Mouse (Mus musculus): ENCODE measurements around the gene Olfr1095. TPM values are rescaled to one million over a fixed set of nuclear protein-coding genes. Genes with fewer than 3 reads are reported as not detected.

Olfr1095 gene
- not detected in 2 replicates for polyA plus RNA-seq (2014; fragmentation: Nextera tagmentation; extraction: Ambion mirVana)

- Histone ChIP-seq H3K4me2 (no peak within 1 kb of the TSS), H3K4me3 (ENCODE audit: low read depth, low read length) (no peak within 1 kb of the TSS), H3K27me3 (ENCODE audit: control insufficient read depth, insufficient read depth, low read length) (no peaks in the 10 kb centered on the region), H3K27ac (ENCODE audit: low read depth, low read length) (no peak within 1 kb of the TSS), H3K36me3 (ENCODE audit: control insufficient read depth, insufficient read depth, low read length) (no peaks in the 10 kb centered on the region), H3K4me1 (ENCODE audit: control insufficient read depth, insufficient read depth, low read length) (no peaks in the 10 kb centered on the region), H3K9me3 (replicated peaks; ENCODE audit: control insufficient read depth, low read length) (no peaks in the 10 kb centered on the region), H3K9ac (ENCODE audit: low read depth, low read length) (no peak within 1 kb of the TSS)
- 80% methylated on average over 3 of the region's 3 CpGs for WGBS (ENCODE audit: insufficient replicate concordance)
- no peak for ATAC-seq (replicated peaks; ENCODE audit: insufficient number of reproducible peaks, low FRiP score, low TSS enrichment)
Observed at GRCm38 (mm10) chr2:86851596-86851995, at the start of gene Olfr1095. Gene Olfr1095, minus strand, starts transcription at chr2:86851696.

DNA sequence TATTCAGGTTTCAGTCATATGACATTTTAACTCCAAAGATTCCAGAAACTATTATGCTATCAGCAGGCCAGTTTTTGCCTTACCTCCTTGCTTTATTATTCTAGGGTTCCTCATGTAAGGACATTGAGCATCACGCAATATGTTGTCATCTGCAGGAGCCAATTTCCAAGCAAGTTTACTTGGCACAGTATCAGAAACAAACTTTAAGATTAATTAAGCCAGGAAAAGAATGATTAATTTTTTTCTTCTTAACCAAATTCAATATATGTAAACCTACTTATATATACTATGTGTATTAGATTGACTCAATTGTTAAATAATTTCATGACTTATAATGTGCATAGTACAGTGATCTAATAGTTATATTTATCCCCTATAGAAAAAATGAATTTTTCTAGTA lies 40.6 kb upstream of the Olfr1095 start, which contains the start of gene Olfr1097:
Gene Olfr1097, minus strand, starts transcription at position 101 of the 400 bp plus-strand sequence.
- Histone ChIP-seq H3K27me3 (ENCODE audit: control insufficient read depth, insufficient read depth, low read length) (no peaks in the 10 kb centered on the region), H3K36me3 (ENCODE audit: control insufficient read depth, insufficient read depth, low read length) (no peaks in the 10 kb centered on the region), H3K9ac (ENCODE audit: low read depth, low read length) (no peak within 1 kb of the TSS), H3K4me3 (ENCODE audit: low read depth, low read length) (no peak within 1 kb of the TSS), H3K4me2 (no peak within 1 kb of the TSS), H3K27ac (ENCODE audit: low read depth, low read length) (no peak within 1 kb of the TSS), H3K4me1 (ENCODE audit: control insufficient read depth, insufficient read depth, low read length) (no peaks in the 10 kb centered on the region), H3K9me3 (replicated peaks; ENCODE audit: control insufficient read depth, low read length) (no peaks in the 10 kb centered on the region)
- no peak for ATAC-seq (replicated peaks; ENCODE audit: insufficient number of reproducible peaks, low FRiP score, low TSS enrichment)
- 87% methylated on average over 1 of the region's 1 CpGs for WGBS (ENCODE audit: insufficient replicate concordance)

DNA sequence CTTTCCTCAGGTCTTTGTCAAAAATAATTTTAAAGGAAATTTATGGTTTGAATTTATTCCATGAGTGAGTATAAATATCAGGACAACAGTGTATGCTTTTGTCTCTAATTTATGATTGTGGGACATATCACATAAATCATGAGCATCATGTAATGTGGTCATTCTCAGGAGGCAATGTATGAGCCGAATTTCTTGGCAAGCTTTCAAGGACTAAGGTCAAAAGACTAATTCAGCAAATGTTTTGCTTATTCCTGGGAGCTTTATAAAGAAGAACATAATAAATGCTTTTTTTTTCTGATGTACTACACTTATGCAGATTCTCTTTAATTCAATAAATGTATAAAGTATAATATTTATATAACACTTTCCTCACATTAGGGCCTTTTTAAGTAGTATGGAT lies 23.2 kb upstream of the Olfr1095 start, which contains the start of gene Gm13723:
Gene Gm13723, minus strand, starts transcription at position 101 of the 400 bp plus-strand sequence.
- Histone ChIP-seq H3K9ac (ENCODE audit: low read depth, low read length) (no peak within 1 kb of the TSS), H3K4me1 (ENCODE audit: control insufficient read depth, insufficient read depth, low read length) (no peaks in the 10 kb centered on the region), H3K27me3 (ENCODE audit: control insufficient read depth, insufficient read depth, low read length) (no peaks in the 10 kb centered on the region), H3K9me3 (replicated peaks; ENCODE audit: control insufficient read depth, low read length) (no peaks in the 10 kb centered on the region), H3K4me3 (ENCODE audit: low read depth, low read length) (no peak within 1 kb of the TSS), H3K4me2 (no peak within 1 kb of the TSS), H3K36me3 (ENCODE audit: control insufficient read depth, insufficient read depth, low read length) (no peaks in the 10 kb centered on the region), H3K27ac (ENCODE audit: low read depth, low read length) (no peak within 1 kb of the TSS)
- 68% methylated on average over 1 of the region's 1 CpGs for WGBS (ENCODE audit: insufficient replicate concordance)
- ATAC-seq (replicated peaks; ENCODE audit: insufficient number of reproducible peaks, low FRiP score, low TSS enrichment) = no peak

GRCm38 (mm10) chr2:86824363-86824762 lies 27.1 kb downstream of the Olfr1095 start, which contains the start of gene Olfr1094:
Gene Olfr1094, plus strand, starts transcription at chr2:86824663.
- ATAC-seq (replicated peaks; ENCODE audit: insufficient number of reproducible peaks, low FRiP score, low TSS enrichment) = no peak
- H3K9me3 ChIP-seq (replicated peaks; ENCODE audit: control insufficient read depth, low read length) = no peaks in the 10 kb centered on the region

GRCm38 (mm10) chr2:86809918-86810317 lies 41.6 kb downstream of the Olfr1095 start, which contains the start of gene Olfr141:
Gene Olfr141, minus strand, starts transcription at chr2:86810018.
- no peaks in the 10 kb centered on the region for H3K36me3 ChIP-seq (ENCODE audit: control insufficient read depth, insufficient read depth, low read length)
- H3K9me3 ChIP-seq (replicated peaks; ENCODE audit: control insufficient read depth, low read length) = no peaks in the 10 kb centered on the region
- no peaks in the 10 kb centered on the region for H3K27me3 ChIP-seq (ENCODE audit: control insufficient read depth, insufficient read depth, low read length)
- no peak within 1 kb of the TSS for H3K27ac ChIP-seq (ENCODE audit: low read depth, low read length)
- H3K9ac ChIP-seq (ENCODE audit: low read depth, low read length) = no peak within 1 kb of the TSS
- no peak within 1 kb of the TSS for H3K4me2 ChIP-seq
- no peak for ATAC-seq (replicated peaks; ENCODE audit: insufficient number of reproducible peaks, low FRiP score, low TSS enrichment)
- H3K4me1 ChIP-seq (ENCODE audit: control insufficient read depth, insufficient read depth, low read length) = no peaks in the 10 kb centered on the region
- no peak within 1 kb of the TSS for H3K4me3 ChIP-seq (ENCODE audit: low read depth, low read length)

More at GRCm38 (mm10) chr2:86824363-86824762, 27.1 kb downstream of the Olfr1095 start, which contains the start of gene Olfr1094:
- H3K4me2 ChIP-seq = no peak within 1 kb of the TSS
- H3K4me1 ChIP-seq (ENCODE audit: control insufficient read depth, insufficient read depth, low read length) = no peaks in the 10 kb centered on the region
- no peaks in the 10 kb centered on the region for H3K36me3 ChIP-seq (ENCODE audit: control insufficient read depth, insufficient read depth, low read length)
- H3K27me3 ChIP-seq (ENCODE audit: control insufficient read depth, insufficient read depth, low read length) = no peaks in the 10 kb centered on the region
- H3K4me3 ChIP-seq (ENCODE audit: low read depth, low read length) = no peak within 1 kb of the TSS
- no peak within 1 kb of the TSS for H3K27ac ChIP-seq (ENCODE audit: low read depth, low read length)
- no peak within 1 kb of the TSS for H3K9ac ChIP-seq (ENCODE audit: low read depth, low read length)

Other genes starting within 250 kb of the Olfr1095 start
- not detected in 2 replicates for gene Olfr1084, start 212.0 kb downstream of the Olfr1095 start, polyA plus RNA-seq (2014; fragmentation: Nextera tagmentation; extraction: Ambion mirVana)
- not detected in 2 replicates for gene Olfr1085, start 189.7 kb downstream of the Olfr1095 start, polyA plus RNA-seq (2014; fragmentation: Nextera tagmentation; extraction: Ambion mirVana)
- not detected in 2 replicates for gene Olfr1086, start 171.6 kb downstream of the Olfr1095 start, polyA plus RNA-seq (2014; fragmentation: Nextera tagmentation; extraction: Ambion mirVana)
- not detected in 2 replicates for gene Olfr1087, start 153.3 kb downstream of the Olfr1095 start, polyA plus RNA-seq (2014; fragmentation: Nextera tagmentation; extraction: Ambion mirVana)
- not detected in 2 replicates for gene Olfr1089, start 118.0 kb downstream of the Olfr1095 start, polyA plus RNA-seq (2014; fragmentation: Nextera tagmentation; extraction: Ambion mirVana)
- not detected in 2 replicates for gene Olfr1090, start 92.7 kb downstream of the Olfr1095 start, polyA plus RNA-seq (2014; fragmentation: Nextera tagmentation; extraction: Ambion mirVana)
- gene Olfr1093, start 69.2 kb downstream of the Olfr1095 start, polyA plus RNA-seq (2014; fragmentation: Nextera tagmentation; extraction: Ambion mirVana) = not detected in 2 replicates
- not detected in 2 replicates for gene Olfr141, start 41.7 kb downstream of the Olfr1095 start, polyA plus RNA-seq (2014; fragmentation: Nextera tagmentation; extraction: Ambion mirVana)
- gene Olfr1094, start 27.0 kb downstream of the Olfr1095 start, polyA plus RNA-seq (2014; fragmentation: Nextera tagmentation; extraction: Ambion mirVana) = not detected in 2 replicates
- not detected in 2 replicates for gene Gm13723, start 23.1 kb upstream of the Olfr1095 start, polyA plus RNA-seq (2014; fragmentation: Nextera tagmentation; extraction: Ambion mirVana)
- not detected in 2 replicates for gene Olfr1097, start 40.5 kb upstream of the Olfr1095 start, polyA plus RNA-seq (2014; fragmentation: Nextera tagmentation; extraction: Ambion mirVana)
- gene Olfr1098, start 72.8 kb upstream of the Olfr1095 start, polyA plus RNA-seq (2014; fragmentation: Nextera tagmentation; extraction: Ambion mirVana) = not detected in 2 replicates
- not detected in 2 replicates for gene Olfr1099, start 109.0 kb upstream of the Olfr1095 start, polyA plus RNA-seq (2014; fragmentation: Nextera tagmentation; extraction: Ambion mirVana)
- not detected in 2 replicates for gene Olfr1100, start 128.3 kb upstream of the Olfr1095 start, polyA plus RNA-seq (2014; fragmentation: Nextera tagmentation; extraction: Ambion mirVana)
- gene Olfr1101, start 139.5 kb upstream of the Olfr1095 start, polyA plus RNA-seq (2014; fragmentation: Nextera tagmentation; extraction: Ambion mirVana) = not detected in 2 replicates
- gene Olfr1102, start 146.7 kb upstream of the Olfr1095 start, polyA plus RNA-seq (2014; fragmentation: Nextera tagmentation; extraction: Ambion mirVana) = not detected in 2 replicates
- not detected in 2 replicates for gene Olfr1104, start 175.4 kb upstream of the Olfr1095 start, polyA plus RNA-seq (2014; fragmentation: Nextera tagmentation; extraction: Ambion mirVana)
- not detected in 2 replicates for gene Olfr1105, start 184.8 kb upstream of the Olfr1095 start, polyA plus RNA-seq (2014; fragmentation: Nextera tagmentation; extraction: Ambion mirVana)
- not detected in 2 replicates for gene Olfr1106, start 200.6 kb upstream of the Olfr1095 start, polyA plus RNA-seq (2014; fragmentation: Nextera tagmentation; extraction: Ambion mirVana)
- not detected in 2 replicates for gene Olfr1107, start 224.1 kb upstream of the Olfr1095 start, polyA plus RNA-seq (2014; fragmentation: Nextera tagmentation; extraction: Ambion mirVana)
- gene Olfr1109, start 244.3 kb upstream of the Olfr1095 start, polyA plus RNA-seq (2014; fragmentation: Nextera tagmentation; extraction: Ambion mirVana) = not detected in 2 replicates